Mouse (Mus musculus) olfactory bulb, adult 2 months (tissue): ENCODE data around the gene Nrip3. TPM values are rescaled to one million over a fixed set of nuclear protein-coding genes. Genes with fewer than 3 reads are reported as not detected.

Source experiments
- H3K27ac ChIP-seq: fragments of 200-500 bp; 2 replicates; pipeline ENCODE4 v1.5.1; 2012; ENCODE audit warnings: low read depth, low read length; ENCODE audit not compliant: insufficient read depth
- H3K4me1 ChIP-seq: fragments of 200-500 bp; 2 replicates; pipeline ENCODE4 v1.6.1; 2012; ENCODE audit warnings: low read length; ENCODE audit not compliant: control insufficient read depth, insufficient read depth
- H3K4me3 ChIP-seq: fragments of 200-500 bp; 2 replicates; pipeline ENCODE4 v1.5.1; 2012; ENCODE audit warnings: mild to moderate bottlenecking, low read depth, low read length, moderate library complexity; ENCODE audit not compliant: insufficient read depth
- CTCF ChIP-seq: fragments of 200-500 bp; IDR thresholded peaks from 2 replicates; pipeline ENCODE4 v1.5.1; 2012; ENCODE audit warnings: low read depth, mild to moderate bottlenecking, low read length, moderate library complexity; ENCODE audit not compliant: insufficient read depth
- POLR2A ChIP-seq: fragments of 200-500 bp; IDR thresholded peaks from 2 replicates; pipeline ENCODE4 v1.6.1; 2012; ENCODE audit warnings: mild to moderate bottlenecking, low read depth, low read length, moderate library complexity; ENCODE audit not compliant: insufficient read depth
- WGBS: fragments of 180-500 bp; shearing (Covaris S2); methylation state at CpG from one replicate; pipeline ENCODE4 v1.1.7; 2018; 5-methylcytosine and 5-hydroxymethylcytosine counted together
- polyA plus RNA-seq: library from polyadenylated mRNA; stranded (reverse); fragments of >200 nt; gene quantifications from 2 replicates; pipeline ENCODE4 v1.2.4, GENCODE M21; 2012; ENCODE audit warnings: low replicate concordance; ENCODE audit not compliant: missing spikeins, insufficient read depth, insufficient read length

Gene Nrip3
- polyA plus RNA-seq, 1 experiment = 285 TPM

DNA sequence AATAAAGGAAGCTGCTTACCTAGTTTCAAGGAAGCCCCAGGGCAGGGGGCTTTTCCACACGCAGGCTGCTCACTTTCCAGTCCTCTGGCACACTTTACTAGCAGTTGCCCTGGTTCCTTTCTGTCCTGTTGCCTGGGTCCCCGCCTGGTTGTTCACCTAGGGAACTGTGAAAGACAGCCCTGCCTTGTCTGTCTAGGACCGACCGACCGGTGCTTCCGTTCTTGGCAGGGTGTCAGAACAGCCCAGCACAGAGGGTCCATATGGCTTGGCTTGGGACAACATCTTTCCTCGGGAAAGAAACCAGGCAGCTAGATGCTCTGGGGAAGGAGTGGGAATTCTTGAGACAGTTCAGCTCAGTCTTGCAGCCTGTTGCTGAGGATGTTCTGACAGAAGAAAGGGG is 1.5 kb upstream of the Nrip3 start:
- TF ChIP-seq CTCF (no peak), POLR2A (no peak)
- Histone ChIP-seq H3K27ac (no peak overlapping the region), H3K4me1 (peaks cover 6% of the 10 kb centered on the region), H3K4me3 (no peak overlapping the region)
- 57% methylated on average over 7 of the region's 7 CpGs for WGBS

DNA sequence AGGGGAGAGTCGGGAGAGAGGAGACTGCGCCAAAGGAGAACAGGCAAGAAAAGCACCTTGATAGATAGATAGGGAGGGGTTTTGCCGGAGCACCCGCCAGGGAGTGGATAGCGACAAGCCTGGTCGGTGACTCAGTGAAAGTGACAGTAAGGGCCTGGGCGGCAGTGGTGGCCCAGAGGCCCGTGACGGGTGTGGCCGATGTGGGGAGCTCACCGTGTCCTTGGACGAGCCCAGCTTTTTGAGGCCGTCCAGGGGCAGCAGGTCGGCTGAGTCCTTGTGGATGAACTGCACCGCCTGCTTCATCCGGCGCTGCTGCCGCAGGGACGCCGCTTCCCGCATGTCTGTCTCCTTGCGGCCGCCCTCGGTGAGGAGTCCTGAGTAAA is 747 bp downstream of the Nrip3 start:
- no peak for TF ChIP-seq CTCF
- TF ChIP-seq POLR2A = no peak
- peak overlapping the region; percentile 78 for H3K27ac ChIP-seq
- peaks cover 6% of the 10 kb centered on the region for H3K4me1 ChIP-seq
- H3K4me3 ChIP-seq = peak overlapping the region; percentile 75
- under 1% methylated on average over 24 of the region's 24 CpGs for WGBS

DNA sequence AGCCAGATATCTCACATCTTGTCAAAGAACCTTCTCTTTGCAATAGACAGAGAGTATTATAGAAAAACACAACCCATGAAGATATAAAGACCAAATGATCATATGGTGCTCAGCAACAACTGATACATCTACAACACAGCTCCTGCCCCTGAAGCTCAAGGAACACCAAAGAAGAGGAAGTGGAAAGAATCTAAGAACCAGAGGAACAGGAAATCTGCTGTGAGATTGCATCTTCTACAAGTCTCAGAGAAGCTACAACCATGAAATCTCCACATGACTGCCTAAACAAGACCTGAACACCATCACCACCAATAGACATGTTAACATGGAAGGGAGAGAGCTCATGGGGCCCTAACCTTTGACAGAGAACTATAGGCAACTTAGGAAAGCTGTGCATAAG is 9.6 kb downstream of the Nrip3 start:
- Histone ChIP-seq H3K4me3 (no peak overlapping the region), H3K27ac (no peak overlapping the region), H3K4me1 (no peaks in the 10 kb centered on the region)
- TF ChIP-seq POLR2A (no peak), CTCF (no peak)

DNA sequence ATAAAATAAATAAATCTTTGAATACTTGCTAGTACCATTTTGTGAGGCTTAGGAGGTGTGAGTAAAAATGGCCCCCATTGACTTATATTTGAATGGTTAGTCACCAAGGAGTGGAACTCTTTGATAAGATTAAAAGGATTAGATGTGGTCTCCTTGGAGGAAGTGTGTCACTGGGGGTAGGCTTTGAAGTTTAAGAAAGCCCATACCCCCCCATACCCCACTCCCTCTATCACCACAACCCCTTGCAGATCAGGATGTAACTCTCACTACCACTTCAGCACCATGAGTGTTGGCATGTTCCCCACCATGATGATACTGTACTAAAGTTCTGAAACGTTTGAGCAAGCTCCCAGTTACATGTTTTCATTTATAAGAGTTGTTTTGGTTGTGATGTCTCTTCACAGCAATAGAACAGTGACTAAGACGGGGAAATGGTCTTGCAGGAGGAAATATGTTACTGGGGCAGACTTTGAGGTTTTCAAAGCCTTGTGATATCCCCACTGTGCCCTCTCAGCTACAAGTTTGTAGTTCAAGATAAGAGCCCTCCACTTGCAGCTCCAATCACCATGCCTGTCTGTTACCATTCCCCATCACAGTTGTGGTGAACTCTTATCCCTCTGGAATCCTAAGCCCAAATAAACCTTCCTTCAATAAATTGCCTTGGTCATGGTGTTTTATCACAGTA is 13.0 kb downstream of the Nrip3 start:
- Histone ChIP-seq H3K4me1 (0 out of 2 replicates have a peak, but pooled peaks cover 2% of the 10 kb centered on the region), H3K4me3 (no peak overlapping the region), H3K27ac (no peak overlapping the region)
- WGBS = 53% methylated on average over 2 of the region's 2 CpGs
- TF ChIP-seq POLR2A (no peak), CTCF (no peak)

DNA sequence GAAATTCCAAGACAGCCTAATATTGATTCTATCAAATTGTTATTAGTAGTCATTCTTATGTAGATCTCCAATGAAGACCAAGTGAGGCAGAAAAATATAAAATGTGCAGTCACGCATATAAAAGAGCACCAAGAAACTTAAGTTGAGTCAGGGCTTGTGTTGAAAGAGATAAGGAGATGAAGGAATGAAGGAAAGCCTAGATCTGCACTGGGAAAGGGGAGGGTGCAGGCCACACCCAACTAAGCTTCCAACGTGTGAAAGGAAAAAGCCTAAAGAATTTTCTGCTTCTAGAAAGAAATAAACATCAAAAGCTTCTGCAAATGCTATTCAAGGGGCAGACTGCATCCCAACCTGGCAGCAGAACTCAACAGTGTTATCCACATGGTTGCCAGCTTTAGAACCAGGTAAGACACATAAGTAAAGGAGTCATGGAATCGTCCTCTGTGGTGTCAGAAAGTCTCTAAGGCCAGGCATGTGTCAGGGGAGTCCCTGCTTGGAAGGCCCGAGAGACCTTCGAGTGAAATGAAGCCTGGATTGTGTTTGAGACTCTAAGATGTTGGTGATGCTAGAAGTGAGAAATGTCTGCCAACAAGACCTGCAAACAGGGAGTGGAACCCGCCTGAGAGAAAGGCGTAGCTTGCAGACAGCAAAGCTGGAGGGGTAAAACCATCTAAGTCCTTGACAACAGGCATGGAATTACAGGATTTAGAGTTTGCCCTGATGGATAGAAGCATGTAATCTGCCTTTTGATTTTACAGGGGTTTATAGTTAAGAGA is 14.1 kb downstream of the Nrip3 start:
- H3K4me1 ChIP-seq = 0 out of 2 replicates have a peak, but pooled peaks cover 2% of the 10 kb centered on the region
- TF ChIP-seq POLR2A (no peak), CTCF (no peak)
- no peak overlapping the region for H3K27ac ChIP-seq
- WGBS = 80% methylated on average over 7 of the region's 7 CpGs
- no peak overlapping the region for H3K4me3 ChIP-seq

DNA sequence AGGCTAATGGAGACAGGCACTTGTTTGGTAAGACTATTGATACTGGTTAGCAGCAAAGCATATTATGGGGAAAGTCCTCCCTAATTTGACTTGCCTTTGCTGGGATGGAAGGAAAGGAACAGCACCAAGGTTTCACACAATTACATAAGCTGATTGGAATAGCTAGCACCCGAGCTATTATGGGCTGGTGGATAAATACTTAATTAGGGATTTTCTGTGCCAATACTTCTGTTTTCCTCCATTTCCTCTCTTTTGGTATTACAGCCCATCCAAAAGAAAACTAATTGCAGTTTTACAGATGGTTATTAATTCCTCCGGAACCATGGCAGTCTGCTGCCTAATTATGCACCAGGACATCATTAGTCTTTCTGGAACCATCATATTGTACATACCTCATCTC is 17.8 kb downstream of the Nrip3 start:
- 21% methylated on average over 2 of the region's 2 CpGs for WGBS
- H3K27ac ChIP-seq = no peak overlapping the region

DNA sequence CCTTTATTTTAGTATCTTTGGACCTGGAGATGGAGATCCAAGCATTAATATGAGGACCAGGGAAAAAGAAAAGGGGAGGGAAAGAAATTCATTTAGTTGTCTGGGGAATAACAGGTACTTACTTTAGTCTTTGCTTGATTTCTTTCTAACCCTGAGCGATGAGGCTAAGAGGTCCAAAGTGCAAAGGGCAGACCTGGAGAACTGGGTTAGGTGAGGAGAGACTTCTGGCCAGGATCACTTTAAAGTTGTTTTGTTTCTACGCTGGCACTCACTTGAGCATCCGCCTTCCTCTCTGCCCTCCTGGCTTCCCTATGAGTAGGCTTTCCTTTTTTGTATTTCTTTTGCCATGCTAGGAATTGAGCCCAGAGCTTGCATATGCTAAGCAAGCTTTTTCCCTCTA is 25.5 kb downstream of the Nrip3 start:
- WGBS = 91% methylated on average over 3 of the region's 3 CpGs
- TF ChIP-seq CTCF (no peak), POLR2A (no peak)
- Histone ChIP-seq H3K4me1 (peaks cover 4% of the 10 kb centered on the region; the same call in 1 of the 2 replicates), H3K4me3 (no peak overlapping the region), H3K27ac (no peak overlapping the region)

More for the DNA sequence above, 17.8 kb downstream of the Nrip3 start:
- no peak for TF ChIP-seq POLR2A
- TF ChIP-seq CTCF = no peak
- 0 out of 2 replicates have a peak, but pooled peaks cover 2% of the 10 kb centered on the region for H3K4me1 ChIP-seq
- H3K4me3 ChIP-seq = no peak overlapping the region

DNA sequence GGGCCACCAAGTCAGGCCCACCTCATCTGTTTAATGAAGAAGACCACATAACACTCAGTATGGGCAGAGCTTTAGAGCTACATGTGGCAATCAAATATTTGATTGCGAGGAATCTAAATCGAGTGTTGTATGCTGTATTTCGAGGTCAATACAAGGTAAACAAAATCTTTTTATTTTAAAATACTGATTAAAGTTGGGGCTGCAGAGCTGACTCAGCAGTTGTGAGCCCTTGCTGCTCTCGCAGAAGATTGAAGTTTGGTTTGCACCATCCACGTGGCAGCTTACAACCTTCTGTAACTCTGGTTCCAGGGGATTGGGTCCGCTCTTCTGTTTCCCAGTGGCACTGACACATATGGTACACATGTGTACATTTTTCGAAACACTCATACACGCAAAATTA is 27.8 kb downstream of the Nrip3 start:
- no peak overlapping the region for H3K4me3 ChIP-seq
- TF ChIP-seq POLR2A (no peak), CTCF (no peak)
- no peak overlapping the region for H3K27ac ChIP-seq
- peaks cover 4% of the 10 kb centered on the region; the same call in 1 of the 2 replicates for H3K4me1 ChIP-seq
- WGBS = 83% methylated on average over 8 of the region's 8 CpGs

DNA sequence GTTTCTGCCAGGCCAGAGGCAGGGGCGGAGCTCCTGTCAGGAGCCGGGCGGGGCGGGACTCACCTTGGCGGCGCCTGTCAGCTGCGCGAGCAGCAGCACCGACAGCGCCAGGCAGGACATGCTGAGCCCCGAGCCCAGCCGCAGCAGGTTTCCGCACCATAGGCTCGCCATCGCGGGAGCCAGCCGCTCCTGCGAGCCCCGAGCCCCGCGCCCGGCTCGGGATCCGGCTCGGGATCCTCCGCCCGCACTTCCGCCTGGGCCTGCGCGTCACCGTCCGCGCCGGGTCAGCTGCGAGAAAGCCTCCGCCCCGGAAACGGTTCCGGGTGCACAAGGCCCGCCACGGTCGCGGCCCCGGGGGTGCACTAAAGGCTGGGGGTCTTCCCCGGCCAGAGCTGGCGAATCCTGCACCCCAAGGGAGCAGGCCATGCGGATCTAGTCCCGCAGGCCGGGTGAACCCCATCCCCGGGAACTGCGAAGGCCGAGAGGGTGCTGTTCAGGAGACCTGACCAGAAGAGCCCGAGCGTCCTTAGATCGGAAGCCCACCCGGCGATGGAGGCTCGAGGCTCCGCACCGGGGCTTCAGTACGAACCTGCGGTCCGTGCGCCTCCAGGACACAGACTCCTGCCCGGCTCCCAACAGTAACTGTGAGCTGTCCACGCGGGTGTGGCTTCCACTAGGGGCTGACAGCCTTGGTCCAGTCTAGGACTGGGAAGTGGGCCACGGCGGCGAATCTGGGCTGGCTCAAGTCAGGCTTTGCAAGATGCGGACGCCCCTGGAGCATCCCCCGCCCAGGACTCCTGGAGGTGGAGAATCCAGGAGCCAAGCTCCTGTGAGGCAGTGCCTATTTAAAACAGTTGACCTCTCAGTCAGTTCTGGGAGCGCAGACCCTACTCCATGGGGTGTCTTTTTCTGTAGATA is 29.6 kb downstream of the Nrip3 start, which contains the start of gene Tmem9b:
TSS of gene Tmem9b (minus strand) at position 868 of the 918 bp plus-strand sequence.
- peaks cover 6% of the 10 kb centered on the region; the same call in 1 of the 2 replicates for H3K4me1 ChIP-seq
- peak within 1 kb of the TSS; percentile 82 for H3K27ac ChIP-seq
- under 1% methylated on average over 74 of the region's 74 CpGs for WGBS
- TF ChIP-seq CTCF = no peak
- TF ChIP-seq POLR2A = peak; percentile 85
- peak within 1 kb of the TSS; percentile 93 for H3K4me3 ChIP-seq
